Mouse (Mus musculus) ZHBTc4 (cell line): ENCODE measurements around the gene Gm28042.

Source experiments
- DNase-seq: peaks from one replicate; pipeline ENCODE4 v3.0.0-alpha.2; 2011; ENCODE audit warnings: low read depth, low spot score

Gene Gm28042

DNA sequence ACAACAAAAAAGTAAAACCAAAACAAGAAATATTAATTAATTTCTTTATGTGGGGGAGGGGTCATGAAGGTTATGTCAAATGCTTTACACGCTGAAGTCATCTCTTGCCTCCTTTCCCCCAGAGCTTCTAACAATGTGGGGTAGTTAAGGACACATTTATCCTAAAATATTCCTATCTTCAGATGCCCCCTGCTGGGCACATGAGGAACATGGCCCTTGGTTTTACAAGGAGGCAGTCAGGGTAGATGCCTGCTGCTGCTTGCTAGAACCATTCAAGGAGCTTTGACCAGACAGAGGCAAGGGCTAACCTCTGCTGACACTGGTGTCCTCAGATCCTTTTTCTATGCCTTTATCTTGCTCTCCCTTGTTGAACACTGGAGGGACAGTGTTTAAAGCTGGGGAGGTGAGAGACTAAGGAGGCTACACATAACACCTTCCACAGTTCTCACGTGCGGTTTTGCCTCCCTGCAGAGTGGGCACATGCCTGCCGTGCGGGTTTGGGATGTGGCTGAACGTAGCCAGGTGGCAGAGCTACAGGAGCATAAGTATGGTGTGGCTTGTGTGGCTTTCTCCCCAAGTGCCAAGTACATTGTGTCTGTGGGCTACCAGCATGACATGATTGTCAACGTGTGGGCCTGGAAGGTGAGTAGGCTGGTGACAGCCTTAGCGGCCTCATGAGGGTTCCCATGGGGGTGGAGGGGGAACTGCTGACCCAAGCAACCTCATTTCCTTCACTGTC lies 15.7 kb upstream of the Gm28042 start:
- peak; percentile 75 for DNase-seq

- DNase-seq = no peak
Observed at GRCm38 (mm10) chr2:120012924-120013323, 14.4 kb upstream of the Gm28042 start.

DNA sequence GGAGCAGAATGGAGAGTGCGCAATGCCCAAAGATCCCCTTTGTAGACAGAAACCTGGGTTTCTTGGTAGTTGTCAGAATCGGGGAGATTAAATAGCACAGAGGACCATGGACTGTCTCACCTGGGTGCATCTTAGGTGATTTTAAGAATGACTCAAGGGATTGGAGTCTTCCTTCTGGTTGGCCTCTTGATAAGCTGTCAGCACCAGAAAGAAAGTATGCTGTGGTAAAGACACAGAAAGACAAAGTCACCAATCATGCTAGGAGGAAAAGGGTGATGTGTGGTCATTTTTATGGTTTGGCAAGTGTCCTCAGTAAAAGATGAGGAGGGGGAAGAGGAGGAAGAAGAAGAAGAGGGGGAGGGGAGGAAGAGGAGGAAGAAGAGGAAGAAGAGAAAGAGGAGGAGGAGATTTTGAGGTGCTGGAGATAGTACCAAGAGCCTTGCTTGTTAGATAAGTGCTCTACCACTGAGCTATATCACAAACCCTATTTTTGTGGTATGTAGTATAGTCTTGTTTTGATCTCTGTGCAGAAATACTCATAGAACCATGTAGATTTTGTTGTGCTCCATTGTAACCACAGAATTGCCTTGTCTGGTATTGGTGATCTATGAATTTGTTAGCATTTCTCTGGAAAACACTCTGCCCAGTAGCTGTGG lies 13.3 kb upstream of the Gm28042 start:
- DNase-seq = no peak

DNA sequence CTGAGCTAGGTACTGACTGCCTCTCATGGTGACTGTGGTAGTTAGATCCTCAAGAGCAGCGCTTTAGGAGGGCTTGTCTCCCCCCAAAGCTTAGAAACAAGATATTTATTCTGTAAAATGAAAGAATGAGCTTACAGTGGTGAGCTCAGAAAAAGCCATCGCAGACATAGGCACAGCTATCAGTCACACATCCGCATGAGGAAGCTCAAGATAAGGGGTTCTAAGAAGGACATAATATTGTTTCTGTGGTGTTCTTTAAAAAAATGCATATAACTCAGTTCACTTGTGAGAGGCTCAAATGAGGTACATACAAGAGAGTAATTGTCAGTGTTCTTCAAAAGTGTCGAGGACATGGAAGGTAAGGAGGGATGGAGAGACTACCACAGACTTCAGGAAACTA lies 11.4 kb upstream of the Gm28042 start:
- DNase-seq = no peak

DNA sequence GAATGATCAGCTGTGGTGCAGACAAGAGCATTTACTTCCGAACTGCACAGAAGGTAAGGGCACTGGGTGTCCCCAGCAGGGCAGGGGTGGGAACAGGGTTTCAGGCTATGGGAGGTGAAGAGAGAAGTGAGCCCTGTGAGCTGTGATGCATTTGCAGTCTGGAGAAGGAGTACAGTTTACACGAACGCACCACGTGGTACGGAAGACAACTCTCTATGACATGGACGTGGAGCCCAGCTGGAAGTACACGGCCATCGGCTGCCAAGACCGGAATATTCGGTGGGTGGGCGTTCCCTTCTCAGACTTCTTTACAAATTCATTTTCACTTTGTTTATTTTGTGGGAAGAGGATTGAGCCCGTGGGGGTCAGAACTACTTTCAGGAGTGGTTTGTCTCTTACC lies 9.7 kb upstream of the Gm28042 start:
- DNase-seq = no peak

DNA sequence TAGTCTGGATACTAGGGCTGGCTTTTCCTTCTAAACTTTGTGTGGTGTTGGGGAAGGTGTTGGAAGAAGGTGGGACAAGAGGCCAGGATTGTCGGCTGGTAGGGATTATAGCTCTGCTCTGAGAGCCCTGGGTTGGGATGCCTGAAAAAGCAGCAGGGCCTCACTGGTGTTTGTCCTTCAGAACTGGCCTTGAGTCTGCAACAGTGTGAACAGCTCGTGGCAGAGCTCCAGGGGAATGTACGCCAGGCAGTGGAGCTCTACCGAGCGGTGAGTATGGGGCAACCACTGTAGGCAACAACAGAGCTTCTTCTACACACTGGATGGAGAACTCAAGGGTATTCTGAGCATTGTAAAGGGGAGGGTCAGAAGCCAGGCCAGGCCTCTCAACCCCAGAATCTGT lies 3.0 kb upstream of the Gm28042 start:
- no peak for DNase-seq

- DNase-seq = peak; percentile 66
Observed at GRCm38 (mm10) chr2:120027950-120028331, 648 bp downstream of the Gm28042 start.

- DNase-seq = no peak
Observed at GRCm38 (mm10) chr2:120030380-120030779, 3.1 kb downstream of the Gm28042 start.

DNA sequence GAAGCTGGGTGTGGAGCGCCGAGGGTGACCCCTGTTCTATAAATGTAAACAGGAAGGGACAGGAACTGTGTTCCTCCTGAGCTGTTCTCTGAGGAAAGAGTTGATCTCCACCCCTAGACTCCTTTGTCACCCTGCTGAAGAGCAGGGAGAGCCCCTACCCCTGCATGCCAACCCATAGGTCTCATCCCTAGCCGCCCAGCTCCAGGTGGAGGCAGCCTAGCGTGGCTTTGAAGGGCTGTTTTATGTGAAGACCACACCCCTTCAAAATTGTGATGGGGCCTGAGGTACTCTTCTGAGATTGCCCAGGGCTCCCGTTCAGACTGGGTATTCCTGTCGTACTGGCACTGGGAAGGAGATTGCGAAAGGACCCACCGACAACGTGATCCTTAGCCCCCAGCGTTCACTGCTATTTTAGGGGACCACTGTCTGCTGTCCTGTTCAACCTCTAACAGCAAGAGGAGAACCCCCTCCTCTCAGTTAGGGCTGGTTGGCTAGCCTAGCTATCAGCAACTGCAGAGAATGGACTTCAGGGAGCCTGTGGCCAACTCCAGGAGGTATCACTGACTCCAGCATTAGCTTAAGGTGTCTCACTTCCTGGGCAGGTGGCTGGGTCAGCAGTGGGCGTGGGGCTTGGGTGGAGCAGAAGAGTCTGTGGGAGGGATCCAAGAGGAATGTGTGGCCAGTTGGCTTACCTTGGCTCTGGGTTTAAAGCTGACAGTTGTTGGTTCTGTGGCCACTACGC lies 5.6 kb downstream of the Gm28042 start, which contains the start of gene Pla2g4b:
TSS of gene Pla2g4b (plus strand) at position 692 of the 742 bp plus-strand sequence.
- no peak for DNase-seq

DNA sequence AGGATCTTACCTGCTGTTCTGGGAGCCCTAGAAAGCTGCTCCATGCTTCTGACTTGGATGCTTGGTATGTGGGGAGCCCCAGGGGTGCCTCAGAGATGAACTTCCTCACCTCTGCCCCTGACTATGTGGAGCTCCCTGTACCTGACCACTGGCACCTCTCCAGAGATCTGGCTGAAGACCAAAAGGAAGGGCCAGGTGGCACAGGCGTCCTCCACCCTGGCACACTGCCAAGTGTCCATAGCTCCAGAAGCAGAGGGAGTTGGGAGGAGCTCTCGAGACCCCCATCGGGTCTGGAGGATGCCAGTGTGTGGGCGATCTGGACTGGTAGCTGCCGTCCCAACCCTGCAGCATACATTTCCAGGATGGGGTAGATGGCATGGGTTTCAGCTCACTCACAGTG lies 6.4 kb downstream of the Gm28042 start:
- DNase-seq = no peak

GRCm38 (mm10) chr2:120037744-120038143 lies 10.5 kb downstream of the Gm28042 start:
- no peak for DNase-seq

- DNase-seq = no peak
Observed at GRCm38 (mm10) chr2:120040991-120041390, 13.7 kb downstream of the Gm28042 start.

- DNase-seq = peak; percentile 92
Observed at GRCm38 (mm10) chr2:120044101-120044603, 16.9 kb downstream of the Gm28042 start.

DNA sequence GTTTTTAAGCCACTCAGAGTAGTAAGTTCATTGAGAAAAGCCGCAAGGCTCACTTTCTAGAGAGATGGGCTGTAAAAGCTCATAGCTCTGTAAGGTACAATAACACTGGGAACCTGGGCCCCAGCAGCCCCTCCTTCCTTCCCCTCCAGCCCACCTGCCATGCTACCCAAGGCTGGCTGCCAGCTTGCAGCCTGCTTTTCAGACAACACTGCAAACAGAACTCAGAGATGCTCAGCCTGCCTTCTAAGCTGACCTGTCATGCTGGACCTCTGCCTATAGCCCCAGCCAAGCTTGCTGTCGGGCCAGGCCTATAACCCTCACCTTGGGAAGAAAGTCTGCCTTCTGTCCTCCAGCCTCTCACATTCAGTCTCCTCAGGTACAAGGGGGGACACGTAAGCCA lies 17.4 kb downstream of the Gm28042 start:
- DNase-seq = no peak

- no peak for DNase-seq
Observed at GRCm38 (mm10) chr2:120046486-120047310, 19.4 kb downstream of the Gm28042 start.

GRCm38 (mm10) chr2:120048173-120048572 lies 20.9 kb downstream of the Gm28042 start:
- no peak for DNase-seq

GRCm38 (mm10) chr2:120049632-120050274 lies 22.5 kb downstream of the Gm28042 start:
- peak; percentile 62 for DNase-seq

GRCm38 (mm10) chr2:120051405-120051804 lies 24.1 kb downstream of the Gm28042 start:
- DNase-seq = no peak

GRCm38 (mm10) chr2:120054771-120055552 lies 27.7 kb downstream of the Gm28042 start:
- DNase-seq = no peak

GRCm38 (mm10) chr2:120055923-120056322 lies 28.6 kb downstream of the Gm28042 start:
- no peak for DNase-seq
